Mouse (Mus musculus): ENCODE data around the gene Lsp1.
A peak's percentile ranks its signal among the peaks of the same experiment; 100 is the strongest.

Gene Lsp1

DNA sequence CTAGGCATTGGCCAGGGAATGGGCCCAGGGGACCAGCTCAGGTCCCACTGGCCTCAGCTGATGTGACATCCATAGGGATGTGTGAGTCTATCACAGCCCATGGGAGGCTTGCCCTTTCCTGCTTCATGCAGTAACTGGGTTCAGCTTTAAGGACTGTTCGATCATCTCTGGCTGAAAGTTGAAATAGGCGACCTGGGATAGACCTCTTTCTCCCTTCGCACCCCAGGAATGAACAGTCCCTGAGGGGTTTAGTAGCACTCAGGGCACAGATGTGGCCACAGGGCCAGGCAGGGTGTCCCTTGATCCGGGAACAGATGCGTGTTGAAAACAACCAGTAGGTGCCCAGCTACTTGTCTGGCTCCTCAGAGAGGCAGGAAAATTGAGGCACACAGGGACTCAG is 15.7 kb downstream of the Lsp1 start:
- no peak for DNase-seq (ENCODE audit: low spot score in 2 of 2)

DNA sequence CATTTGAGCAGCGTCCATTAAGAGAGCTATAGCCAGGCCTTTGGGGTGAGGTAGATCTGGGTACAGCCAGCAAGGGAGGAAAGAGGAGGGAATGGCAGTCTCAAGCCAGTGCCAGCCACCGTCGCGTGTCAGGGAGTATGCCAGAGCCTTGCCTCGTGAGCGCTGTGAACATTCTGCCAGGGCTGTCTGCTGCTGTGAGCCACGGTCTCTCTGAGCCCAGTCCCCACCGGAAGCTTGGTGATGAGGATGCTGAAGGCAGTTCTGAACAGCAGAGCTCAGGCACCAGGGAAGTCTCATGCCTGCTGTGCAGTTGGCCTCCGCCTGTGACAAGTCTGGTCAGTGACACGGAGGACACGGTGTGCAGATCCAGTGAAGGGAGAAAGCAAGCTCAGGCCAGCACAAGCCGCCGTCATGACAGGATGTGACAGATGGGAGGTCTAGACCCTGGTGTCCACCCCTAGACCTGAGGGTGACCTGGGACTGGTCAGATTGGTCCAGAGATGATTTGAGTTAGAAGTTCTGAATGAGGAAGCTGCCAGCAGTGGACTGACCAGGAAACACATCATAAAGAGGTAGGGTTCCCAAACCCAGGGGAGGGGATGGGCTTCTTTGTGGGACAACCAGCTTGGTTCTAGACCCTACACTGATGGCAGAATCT is 16.3 kb downstream of the Lsp1 start:
- no peak for DNase-seq (ENCODE audit: low spot score in 2 of 2)

DNA sequence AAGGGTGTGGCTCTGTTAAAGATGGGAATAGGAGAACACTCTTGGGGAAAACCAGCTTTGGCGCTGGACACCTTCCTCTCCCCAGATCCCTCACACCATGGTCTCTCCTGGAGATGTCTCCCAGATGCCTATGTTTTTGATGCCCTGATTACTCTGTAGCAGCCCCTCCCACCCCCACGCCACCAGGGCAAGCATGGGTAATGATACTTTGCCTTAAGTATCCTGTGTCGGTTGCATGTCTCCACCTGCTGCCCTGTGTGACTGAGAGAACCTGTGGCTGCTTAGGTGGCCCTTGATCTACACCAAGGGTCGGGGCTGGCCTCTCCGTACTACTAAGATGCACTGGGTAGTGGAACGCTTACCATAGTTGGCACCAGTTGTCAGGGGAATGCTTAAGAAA is 17.4 kb downstream of the Lsp1 start:
- DNase-seq (ENCODE audit: low spot score in 2 of 2), result no peak

DNA sequence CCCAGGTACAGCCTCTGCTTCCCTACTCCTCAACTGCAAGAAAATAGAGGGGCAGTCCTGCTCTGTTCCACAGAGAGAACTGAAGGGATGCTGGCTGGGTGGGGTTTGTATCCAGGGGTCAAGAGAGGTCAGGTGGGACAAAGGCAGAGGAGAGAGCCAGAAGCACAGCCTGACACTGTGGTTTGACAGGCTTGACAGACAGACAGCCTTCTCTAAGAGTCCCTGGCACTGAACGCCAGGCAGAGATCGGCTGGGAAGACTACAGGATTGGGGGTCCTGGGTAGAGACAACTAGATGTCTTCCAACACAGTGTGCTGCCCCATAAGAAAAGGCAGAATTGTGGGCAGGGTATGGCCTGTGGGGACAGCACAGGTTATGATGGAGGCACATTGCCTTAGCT is 18.0 kb downstream of the Lsp1 start:
- no peak for DNase-seq (ENCODE audit: low spot score in 2 of 2)

DNA sequence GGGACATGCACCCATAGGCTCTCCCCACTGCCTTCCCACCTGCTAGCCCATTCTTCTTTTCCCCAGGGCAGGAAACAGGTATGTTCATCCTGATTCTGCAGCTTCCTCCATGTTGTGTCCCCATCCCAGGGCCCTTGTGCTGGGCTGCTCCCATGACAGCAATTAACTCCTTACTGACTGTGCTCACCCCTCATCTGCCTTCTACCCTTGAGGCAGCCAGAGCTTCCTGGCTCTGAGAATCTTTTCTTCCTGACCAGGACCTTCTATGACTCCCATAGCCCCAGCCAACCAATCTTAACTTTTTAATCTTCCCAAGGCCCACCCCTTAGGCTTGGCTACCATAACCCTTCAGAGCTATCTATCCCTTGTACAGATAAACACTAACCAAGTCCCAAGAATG is 18.7 kb downstream of the Lsp1 start:
- no peak for DNase-seq (ENCODE audit: low spot score in 2 of 2)

DNA sequence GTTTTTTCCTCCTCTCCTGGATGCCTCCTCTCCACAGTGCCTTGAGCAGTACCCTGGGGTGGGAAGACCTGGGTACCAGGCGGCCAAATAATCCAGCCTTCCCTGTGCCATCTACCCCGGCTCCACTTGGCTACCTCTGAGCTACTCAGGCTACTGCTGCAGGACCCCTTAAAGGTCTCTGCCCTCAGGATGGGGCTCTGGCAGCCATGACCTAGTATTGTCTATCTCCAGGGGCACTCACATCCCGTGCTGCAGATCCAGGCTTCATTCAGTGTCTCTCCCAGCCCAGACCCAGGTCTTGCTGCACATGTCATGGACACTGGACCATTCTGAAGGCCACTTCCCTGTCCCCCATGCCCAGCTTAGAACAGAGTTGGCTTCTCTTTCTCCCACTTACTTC is 19.3 kb downstream of the Lsp1 start:
- DNase-seq (ENCODE audit: low spot score in 2 of 2), result no peak

DNA sequence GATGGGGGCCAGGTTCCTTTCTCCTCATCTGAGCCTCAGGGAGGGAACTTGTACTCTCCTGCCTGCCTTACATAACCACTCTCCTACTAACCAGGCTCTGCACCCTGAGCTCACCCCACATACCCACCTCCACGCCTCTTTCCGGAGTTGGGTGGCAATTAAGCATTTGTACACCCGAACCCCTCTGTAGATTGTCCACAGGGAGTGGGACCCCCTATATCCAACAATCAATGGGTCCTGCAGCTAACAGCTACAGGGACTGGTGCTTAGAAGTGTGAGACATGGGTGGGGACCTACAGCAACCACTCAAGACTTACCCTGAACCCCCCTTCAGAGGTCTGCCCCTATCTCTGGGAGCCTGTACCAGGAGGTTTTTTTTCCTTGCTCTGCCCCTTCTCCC is 20.1 kb downstream of the Lsp1 start:
- DNase-seq (ENCODE audit: low spot score in 2 of 2), result no peak

DNA sequence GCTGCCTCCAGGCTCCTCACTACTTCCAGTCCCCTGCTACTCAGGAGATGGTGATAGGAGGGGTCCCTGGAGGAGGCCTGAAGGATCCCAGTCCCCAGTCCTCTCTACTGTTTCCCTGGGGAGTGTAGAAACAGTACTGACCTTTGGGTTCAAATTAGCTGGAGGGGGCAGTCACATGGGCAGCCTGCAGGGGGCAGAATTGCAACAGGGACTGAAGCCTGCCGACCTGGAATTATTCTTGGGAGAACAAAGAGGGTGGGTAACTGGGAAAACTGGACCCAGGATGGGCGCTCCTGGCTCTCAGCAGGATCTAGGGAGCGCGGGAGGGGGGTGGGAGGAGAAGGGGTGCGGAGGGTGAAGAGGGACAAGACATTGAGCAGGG is 20.6 kb downstream of the Lsp1 start:
- DNase-seq (ENCODE audit: low spot score in 2 of 2), result no peak

DNA sequence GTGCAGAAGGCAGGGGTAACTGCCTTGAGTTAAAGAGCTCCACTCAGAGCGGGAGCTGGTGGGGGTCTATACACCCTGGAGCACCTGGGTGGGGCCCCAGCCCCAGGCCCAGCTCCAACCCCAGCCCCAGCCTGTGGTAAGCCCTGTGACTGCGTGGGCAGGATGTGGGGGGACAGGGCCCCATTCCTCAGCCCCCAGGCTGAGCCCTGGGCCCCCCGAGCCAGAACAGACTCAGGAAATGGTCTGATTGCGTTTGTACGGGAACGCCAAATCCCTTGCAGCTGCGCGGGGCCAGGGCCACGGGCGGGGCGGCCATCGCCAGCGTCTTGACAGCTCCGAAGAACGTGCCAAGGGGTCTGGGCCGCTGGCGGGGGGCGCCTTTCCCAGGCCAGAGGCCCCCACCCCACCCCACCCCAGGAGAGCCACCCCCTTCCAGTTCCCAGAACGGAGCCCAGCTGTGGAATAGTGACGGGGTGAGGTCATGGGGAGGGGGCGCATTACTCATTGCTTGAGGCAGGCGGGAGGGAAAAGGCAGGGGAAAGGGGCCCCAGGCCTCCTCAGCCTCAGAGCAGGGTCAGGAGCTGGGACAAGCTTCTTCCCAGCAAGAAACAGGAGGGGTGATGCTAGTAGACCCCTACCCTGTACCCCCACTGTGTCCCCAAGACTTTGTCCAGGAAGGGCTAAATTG is 21.1 kb downstream of the Lsp1 start:
- DNase-seq (ENCODE audit: low spot score in 2 of 2), result no peak

DNA sequence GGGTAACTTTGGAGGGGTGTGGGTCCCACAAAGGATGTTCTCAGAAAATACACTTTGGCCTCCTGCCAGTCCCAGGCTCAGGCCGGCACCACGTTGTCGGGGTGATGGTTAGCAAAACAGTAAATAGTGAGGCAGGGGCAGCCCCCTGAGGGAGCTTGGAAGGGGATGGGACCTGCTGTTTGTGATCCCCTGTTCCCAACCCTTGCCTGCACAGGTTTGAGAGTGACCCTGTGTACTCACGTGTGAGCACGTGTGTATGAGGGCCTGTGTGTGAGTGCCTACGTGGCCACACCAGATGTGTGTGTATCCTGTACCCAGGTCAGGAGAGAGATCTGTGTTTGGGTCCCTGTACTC is 21.6 kb downstream of the Lsp1 start:
- DNase-seq (ENCODE audit: low spot score in 2 of 2), result no peak

DNA sequence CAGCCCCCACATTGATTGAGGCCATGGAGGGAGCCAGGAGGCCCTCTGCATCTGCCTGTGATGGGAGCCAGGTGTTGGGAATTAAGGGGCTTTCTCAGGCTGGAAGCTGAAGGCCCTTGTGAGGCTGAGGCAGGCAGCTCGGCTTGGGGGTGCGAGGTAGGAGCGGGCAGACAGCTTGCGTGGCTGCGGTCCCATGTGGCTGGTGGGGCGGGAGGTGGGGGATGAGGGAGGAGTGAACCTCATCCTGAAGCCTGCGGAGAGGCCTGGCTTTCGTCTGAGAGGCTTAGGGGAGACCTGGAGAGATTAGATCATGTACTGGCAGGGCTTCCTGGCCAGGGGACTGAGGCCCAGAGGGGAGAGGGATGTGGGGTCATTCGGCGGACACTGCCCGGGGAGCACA is 22.5 kb downstream of the Lsp1 start:
- no peak for DNase-seq (ENCODE audit: low spot score in 2 of 2)

DNA sequence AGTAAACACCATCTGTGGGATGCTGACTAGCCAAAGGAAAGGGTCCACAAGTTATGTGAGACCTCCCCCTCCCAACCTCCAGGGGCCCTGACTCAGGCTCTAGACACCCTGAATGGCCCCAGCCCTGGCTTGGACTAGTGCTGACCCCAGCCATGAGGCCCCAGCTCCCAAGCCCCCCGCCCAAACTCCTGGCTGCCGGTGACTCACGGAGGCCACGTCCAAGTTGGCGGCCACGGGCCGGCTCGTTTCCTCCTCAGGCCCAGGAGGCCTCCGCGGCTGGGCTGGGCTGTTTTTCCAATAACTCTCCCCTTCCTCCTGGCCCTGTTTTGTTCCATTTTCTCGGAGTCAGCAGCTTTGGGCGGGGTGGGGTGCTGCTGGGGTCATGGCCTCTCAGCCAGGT is 24.2 kb downstream of the Lsp1 start:
- no peak for DNase-seq (ENCODE audit: low spot score in 2 of 2)

DNA sequence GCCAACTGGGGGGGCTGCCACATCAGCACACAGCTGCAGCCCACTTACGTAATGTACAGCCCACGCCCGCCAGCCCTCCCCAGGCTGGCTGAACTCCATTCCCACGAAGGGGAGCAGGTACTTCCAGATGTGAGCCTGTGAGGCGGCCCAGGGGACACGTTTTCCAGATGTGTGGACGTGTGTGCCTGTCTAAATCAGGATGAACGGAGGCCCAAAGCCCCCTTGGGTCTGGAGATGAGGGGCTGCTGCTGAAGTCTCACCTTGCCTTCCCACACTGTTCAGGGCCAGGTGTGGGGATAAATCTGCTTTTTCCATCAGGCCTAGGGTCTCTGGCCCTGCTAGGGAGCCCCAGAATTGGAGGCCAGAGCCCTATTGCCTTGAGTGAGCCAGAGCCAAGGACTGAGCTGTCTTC is 26.1 kb downstream of the Lsp1 start:
- DNase-seq (ENCODE audit: low spot score in 2 of 2), result no peak

DNA sequence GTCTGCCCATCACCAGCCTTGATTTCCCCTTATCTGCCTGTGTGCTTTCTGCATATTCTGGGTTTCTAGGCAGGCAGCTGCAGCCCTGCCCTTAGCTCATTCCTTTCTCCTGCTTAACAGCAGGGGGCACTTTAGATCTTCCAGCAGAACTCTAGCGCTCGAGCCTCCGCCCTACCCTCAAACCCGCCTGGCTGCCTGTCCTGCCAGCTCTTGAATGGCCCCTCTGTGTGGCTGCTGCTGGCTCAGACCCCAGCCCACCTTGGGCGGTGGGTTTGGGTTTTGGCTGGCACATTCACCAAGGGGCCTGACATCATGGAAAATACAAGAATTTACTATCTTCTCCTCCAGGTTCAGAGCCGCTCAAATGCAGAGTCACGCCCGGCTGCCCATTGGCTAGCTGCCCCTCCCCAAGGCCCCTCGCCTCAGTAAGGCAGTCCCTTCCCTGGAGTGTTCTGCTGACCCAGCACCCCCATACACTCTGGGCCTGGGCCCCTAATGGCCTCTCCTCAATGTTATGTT is 26.8 kb downstream of the Lsp1 start:
- DNase-seq (ENCODE audit: low spot score in 2 of 2), result no peak

DNA sequence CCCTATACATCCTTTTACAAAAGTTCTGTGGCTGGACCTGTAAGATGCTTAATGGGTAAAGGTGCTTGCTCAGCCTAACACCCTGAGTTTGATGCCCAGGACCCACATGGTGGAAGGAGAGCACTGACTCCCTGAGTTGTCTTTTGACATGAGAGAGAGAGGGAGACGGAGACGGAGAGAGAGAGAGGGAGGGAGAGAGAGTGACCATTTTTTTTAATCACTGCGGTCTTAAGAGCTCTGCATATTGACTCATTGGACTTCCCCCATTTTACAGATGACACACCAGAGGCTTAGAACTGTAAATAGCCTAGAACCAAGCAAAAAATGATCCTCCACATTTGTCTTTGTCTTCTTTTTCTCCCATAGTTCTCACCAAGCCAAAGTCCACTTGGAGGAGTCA is 27.4 kb downstream of the Lsp1 start:
- DNase-seq (ENCODE audit: low spot score in 2 of 2), result no peak

DNA sequence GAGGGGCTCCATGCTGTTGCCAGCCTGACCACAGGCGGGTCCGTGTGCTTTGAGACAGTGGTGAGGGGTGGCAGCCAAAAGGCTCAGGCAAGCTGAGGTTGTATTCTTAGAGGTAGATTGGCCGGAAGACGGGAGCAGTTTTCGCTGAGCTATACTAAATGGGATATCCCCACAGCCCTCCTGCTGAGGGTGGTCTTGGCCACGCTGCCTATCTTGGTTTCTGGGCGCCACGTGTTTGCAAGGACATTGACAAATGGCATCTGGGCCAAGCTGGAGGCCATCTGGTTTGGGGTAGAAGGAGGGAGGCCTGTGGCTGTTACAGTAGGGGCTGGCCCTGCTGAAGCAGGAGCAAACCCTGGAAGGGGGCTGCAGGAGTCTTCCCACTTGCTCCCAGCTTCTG is 32.9 kb downstream of the Lsp1 start:
- no peak for DNase-seq (ENCODE audit: low spot score in 2 of 2)

DNA sequence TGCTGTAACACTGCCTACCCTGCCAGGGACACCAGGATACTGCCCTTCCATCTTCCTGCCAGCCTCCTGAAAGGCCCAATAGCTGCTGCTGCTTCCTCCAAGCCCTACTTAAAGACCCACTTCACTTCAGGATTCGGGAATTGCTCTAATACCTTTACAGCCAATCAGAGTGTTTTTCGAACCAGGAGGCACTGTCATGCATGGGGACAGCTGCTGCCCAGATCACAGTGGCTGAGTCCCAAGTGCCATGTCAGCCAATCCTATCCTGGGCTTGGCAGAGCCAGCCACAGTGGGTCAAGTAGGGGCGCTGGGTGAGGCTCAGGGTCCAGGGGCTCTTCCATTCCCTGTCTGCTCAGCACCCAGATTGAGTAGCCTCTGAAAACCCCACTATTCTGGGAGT is 35.5 kb downstream of the Lsp1 start:
- DNase-seq (ENCODE audit: low spot score in 2 of 2), result no peak

DNA sequence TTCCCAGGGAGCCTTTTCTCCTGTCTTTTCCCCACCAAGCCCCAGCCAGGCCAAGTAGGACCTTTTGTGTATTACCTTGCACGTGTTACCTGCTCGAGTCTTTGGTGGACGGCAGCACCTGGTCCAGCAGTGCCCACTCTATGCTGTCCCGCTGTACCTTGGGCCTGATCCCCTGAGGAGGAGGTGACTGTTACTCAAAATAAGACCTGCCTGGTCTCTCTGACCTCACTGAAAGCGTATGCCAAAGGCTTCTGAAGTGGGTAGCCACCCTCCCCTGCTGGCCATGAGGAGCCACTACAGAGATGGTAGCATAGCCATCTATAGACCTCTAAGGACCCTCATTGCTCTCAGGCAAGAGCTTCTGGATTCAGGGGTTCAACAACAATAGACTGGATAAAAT is 36.2 kb downstream of the Lsp1 start:
- DNase-seq (ENCODE audit: low spot score in 2 of 2), result peak in 1 of 2 experiments; percentile 17

DNA sequence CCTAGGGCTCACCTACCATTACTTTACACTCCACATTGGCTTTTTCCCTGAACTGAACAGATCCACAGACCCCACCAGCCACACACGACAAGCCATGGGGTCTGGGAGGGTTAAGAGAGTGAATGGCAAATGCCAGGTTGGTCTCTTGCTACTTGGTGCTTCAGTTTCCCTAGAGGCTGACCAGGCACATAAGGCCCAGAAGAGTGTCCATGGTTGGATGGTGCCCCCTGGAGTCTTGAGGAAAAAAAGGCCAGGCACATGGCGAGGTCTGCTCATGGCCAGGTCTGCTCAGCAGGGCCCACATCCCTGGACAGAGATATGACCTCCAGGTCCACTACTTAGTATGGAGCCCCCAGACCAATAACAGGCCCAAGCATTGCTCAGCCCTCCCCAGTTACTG is 37.2 kb downstream of the Lsp1 start:
- DNase-seq (ENCODE audit: low spot score in 2 of 2), result peak in 1 of 2 experiments; percentile 28

DNA sequence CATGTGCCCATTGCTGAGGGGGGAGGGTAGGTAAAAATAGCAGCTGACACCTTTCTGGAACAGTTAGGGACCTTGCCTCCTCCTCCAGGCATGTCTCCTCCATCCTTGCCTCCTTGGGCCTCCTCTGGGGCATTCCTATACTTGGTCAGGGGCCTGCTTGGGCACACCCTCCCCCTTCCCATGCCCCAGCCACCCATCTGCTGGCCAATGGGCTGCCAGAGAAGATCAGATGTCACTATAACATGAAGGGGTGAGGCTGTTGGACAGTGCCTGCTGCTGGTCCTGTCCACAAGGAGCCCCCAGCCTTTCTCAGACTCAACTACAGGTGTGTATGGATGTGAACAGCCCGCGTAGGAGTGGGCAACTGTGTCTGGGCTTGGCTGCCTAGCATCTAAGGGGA is 38.0 kb downstream of the Lsp1 start, which contains the start of gene Tnnt3:
Gene Tnnt3 (plus strand): TSS at position 262 of the 400 bp plus-strand sequence.
- no peak for DNase-seq (ENCODE audit: low spot score in 2 of 2)

DNA sequence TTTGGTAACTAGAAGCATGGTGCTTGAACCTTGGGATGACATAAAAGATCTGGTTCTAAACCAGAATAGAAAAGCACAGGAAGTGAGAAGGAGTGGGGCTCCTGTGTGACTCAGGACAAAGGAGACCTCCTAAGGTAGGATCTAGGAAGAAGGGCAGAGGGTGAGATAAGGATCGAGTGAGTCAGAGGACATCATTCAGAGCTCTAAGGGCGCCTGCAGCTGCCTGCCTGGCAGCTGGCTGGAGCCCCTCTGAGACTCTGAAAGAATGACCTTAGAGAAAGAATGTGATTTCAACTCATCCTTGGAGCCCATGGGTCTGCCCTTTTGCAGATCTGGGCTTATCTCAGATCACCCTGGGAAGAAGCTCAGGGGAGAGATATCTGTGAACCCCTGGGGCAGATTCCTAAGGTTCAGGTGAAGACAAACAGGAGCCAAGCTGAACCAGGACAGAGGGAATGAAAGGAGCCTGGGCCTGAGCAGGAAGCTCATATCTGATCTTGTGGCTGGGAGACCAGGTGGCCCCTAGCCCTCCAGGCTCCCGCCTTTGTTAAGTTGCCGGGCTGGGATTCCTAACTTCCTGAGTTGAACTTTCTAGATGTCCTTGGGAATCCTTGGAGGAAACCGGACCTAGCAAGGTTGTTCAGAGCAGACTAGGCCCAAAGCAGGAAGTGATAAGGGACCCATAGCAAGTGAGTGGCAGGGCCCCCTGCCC is 38.6 kb downstream of the Lsp1 start:
- no peak for DNase-seq (ENCODE audit: low spot score in 2 of 2)

DNA sequence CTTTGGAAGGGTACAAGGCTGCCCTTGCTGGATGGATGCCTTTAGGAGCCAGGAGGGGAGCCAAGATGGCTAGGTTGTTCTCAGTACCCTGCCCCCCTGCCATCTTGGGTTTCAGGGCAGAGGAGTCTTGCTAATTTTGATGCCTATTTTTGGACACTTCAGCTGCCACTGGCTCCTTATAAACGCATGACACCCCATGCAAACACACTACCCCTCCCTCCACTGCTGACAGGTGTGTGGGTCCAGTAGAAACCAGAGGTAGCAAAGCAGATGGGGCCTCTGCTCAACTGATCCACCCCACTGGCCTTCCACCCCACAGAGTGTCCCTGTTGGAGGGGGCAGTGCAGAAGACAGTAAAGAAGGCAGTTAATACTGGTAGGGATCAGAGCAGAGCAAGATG is 39.4 kb downstream of the Lsp1 start:
- no peak for DNase-seq (ENCODE audit: low spot score in 2 of 2)

DNA sequence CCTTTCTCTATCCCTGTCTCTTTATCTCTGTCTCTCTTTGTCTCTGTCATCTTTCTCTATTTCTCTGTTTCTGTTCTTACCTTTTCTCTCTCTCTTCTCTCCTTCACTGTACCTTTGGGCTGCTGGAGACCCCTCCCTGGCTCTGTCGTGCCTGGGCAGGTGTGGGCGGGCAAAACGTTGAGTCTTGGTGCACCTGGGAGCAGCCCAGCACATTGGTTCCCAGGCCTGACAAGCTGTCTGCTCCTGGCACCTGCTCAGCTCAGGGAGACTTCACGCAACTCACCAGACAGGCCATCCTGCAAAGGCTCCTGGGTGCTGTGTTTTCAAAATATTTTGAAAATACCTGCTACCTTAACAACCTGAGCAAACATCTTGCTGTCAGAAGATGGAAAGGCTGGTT is 42.6 kb downstream of the Lsp1 start:
- DNase-seq (ENCODE audit: low spot score in 2 of 2), result no peak
